Mouse (Mus musculus): ENCODE data around the gene Rragc. TPM values are rescaled to one million over a fixed set of nuclear protein-coding genes. Genes with fewer than 3 reads are reported as not detected.

Rragc gene
- polyA plus RNA-seq, 1 experiment from 2014 or later = 54.0 TPM

DNA sequence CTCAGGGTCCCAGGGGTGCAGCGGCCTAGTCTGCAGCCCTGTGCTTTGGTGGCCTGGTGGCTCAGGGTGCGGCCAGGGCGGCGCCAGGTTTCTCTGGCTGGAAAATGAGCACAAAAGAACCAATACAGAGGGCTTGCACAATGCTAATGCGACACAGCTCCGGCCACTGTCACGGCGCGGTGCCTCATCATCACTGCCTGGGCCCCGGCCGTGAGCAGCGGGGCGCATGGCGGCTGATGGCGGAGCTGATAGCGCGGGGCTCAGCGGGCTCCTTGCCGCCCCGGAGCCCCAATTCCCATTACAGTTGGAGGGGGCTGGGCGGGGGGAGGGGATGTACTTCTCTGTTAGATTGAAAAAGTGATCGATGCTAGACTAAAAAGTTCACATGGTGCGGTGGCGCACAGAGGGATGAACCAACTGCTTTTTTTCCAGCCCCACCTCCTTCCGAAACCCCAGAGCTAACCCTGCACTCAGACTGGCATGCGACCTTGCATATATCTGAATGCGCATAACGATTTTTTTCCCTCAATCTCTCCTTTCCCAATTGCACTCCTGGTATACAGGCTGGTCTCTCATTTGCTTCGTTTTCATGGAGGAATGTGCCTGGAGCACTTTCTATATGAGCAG, 55.3 kb downstream of the Rragc start:
- ATAC-seq (replicated peaks; ENCODE audit: insufficient number of reproducible peaks, low FRiP score, low TSS enrichment, low read depth) (peak; percentile 39), DNase-seq (ENCODE audit: low spot score) (peak; percentile 51)
- Histone ChIP-seq H3K9me3 (replicated peaks; ENCODE audit: control insufficient read depth, low read length) (no peaks in the 10 kb centered on the region), H3K9ac (replicated peaks; ENCODE audit: low read length) (peak overlapping the region; percentile 43), H3K27ac (replicated peaks; ENCODE audit: low read depth, low read length) (no peak overlapping the region), H3K4me3 (ENCODE audit: low read depth, low read length) (peak overlapping the region; percentile 22; the same call in 1 of the 2 replicates), H3K27me3 (ENCODE audit: control insufficient read depth, insufficient read depth, low read length) (no peaks in the 10 kb centered on the region), H3K4me1 (ENCODE audit: control insufficient read depth, insufficient read depth, low read length) (no peaks in the 10 kb centered on the region), H3K36me3 (replicated peaks; ENCODE audit: control insufficient read depth, insufficient read depth, low read depth, low read length) (no peaks in the 10 kb centered on the region), H3K4me2 (ENCODE audit: low read depth, low read length) (peak overlapping the region; percentile 43)
- WGBS = 7% methylated on average over 29 of the region's 29 CpGs

DNA sequence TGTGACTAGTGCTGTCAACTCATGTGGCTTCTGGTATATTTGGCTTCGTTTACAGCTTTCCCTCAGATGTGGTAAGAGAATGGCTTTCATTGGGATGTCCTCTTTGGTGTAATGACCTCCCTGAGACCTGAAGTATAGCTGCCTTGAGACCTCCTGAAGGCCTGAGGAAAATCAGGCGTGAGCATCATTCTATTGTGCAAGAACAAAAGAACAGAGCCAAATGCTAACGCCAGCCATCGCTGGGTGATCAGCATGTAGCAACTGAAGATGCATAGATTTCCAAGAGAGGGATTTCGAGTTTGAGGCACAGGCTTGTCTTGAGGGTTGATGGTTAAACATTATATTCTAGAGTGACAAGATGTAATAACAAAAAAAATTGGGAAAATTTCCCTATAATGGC, 64.9 kb downstream of the Rragc start:
- 61% methylated on average over 5 of the region's 5 CpGs for WGBS
- no peaks in the 10 kb centered on the region for H3K9me3 ChIP-seq (replicated peaks; ENCODE audit: control insufficient read depth, low read length)
- no peaks in the 10 kb centered on the region for H3K27me3 ChIP-seq (ENCODE audit: control insufficient read depth, insufficient read depth, low read length)
- H3K4me1 ChIP-seq (ENCODE audit: control insufficient read depth, insufficient read depth, low read length) = no peaks in the 10 kb centered on the region
- no peak overlapping the region for H3K4me2 ChIP-seq (ENCODE audit: low read depth, low read length)
- ATAC-seq (replicated peaks; ENCODE audit: insufficient number of reproducible peaks, low FRiP score, low TSS enrichment, low read depth) (no peak), DNase-seq (ENCODE audit: low spot score) (no peak)
- no peaks in the 10 kb centered on the region for H3K36me3 ChIP-seq (replicated peaks; ENCODE audit: control insufficient read depth, insufficient read depth, low read depth, low read length)
- no peak overlapping the region for H3K27ac ChIP-seq (replicated peaks; ENCODE audit: low read depth, low read length)
- H3K4me3 ChIP-seq (ENCODE audit: low read depth, low read length) = no peak overlapping the region
- H3K9ac ChIP-seq (replicated peaks; ENCODE audit: low read length) = no peak overlapping the region

Other genes starting within 250 kb of the Rragc start
- 63.9 and 70.2 TPM in 2 replicates for gene Macf1, start 233.1 kb upstream of the Rragc start, polyA plus RNA-seq (2014; fragmentation: Nextera tagmentation; extraction: Ambion mirVana)
- gene Ndufs5, start 199.2 kb upstream of the Rragc start, polyA plus RNA-seq (2014; fragmentation: Nextera tagmentation; extraction: Ambion mirVana) = 308 and 321 TPM in 2 replicates
- gene Akirin1, start 167.1 kb upstream of the Rragc start, polyA plus RNA-seq (2014; fragmentation: Nextera tagmentation; extraction: Ambion mirVana) = 87.2 and 88.0 TPM in 2 replicates
- 0.46 and 0.91 TPM in 2 replicates for gene Rhbdl2, start 129.6 kb upstream of the Rragc start, polyA plus RNA-seq (2014; fragmentation: Nextera tagmentation; extraction: Ambion mirVana)
- 0.10 TPM in 1 of 2 replicates, not detected in the other for gene 4933427I04Rik, start 57.8 kb upstream of the Rragc start, polyA plus RNA-seq (2014; fragmentation: Nextera tagmentation; extraction: Ambion mirVana)
- 74.0 and 76.0 TPM in 2 replicates for gene Mycbp, start 12.6 kb upstream of the Rragc start, polyA plus RNA-seq (2014; fragmentation: Nextera tagmentation; extraction: Ambion mirVana)
- not detected in 2 replicates for gene 4930535I16Rik, start 576 bp downstream of the Rragc start, polyA plus RNA-seq (2014; fragmentation: Nextera tagmentation; extraction: Ambion mirVana)